Mouse (Mus musculus): ENCODE results near the gene Pacrg. TPM values are rescaled to one million over a fixed set of nuclear protein-coding genes. Genes with fewer than 3 reads are reported as not detected.

Pacrg gene
- polyA plus RNA-seq, 1 experiment from 2014 or later: 0.89 TPM

GRCm38 (mm10) chr17:10398871-10399270 is 441.2 kb downstream of the Pacrg start:
- WGBS: 85% methylated on average over 5 of the region's 5 CpGs
- TF ChIP-seq CTCF (IDR thresholded peaks at IDR 0.05; ENCODE audit: low read depth) (no peak), EP300 (optimal IDR thresholded peaks at IDR 0.05) (no peak)
- Histone ChIP-seq H3K4me3 (ENCODE audit: low read depth, low read length) (no peak overlapping the region), H3K4me2 (replicated peaks; ENCODE audit: low read depth) (no peak overlapping the region), H3K9ac (ENCODE audit: low read length) (no peak overlapping the region), H3K9me3 (ENCODE audit: control insufficient read depth, low read length) (no peaks in the 10 kb centered on the region), H3K4me1 (replicated peaks; ENCODE audit: control insufficient read depth, insufficient read depth) (no peaks in the 10 kb centered on the region), H3K36me3 (ENCODE audit: control insufficient read depth, insufficient read depth, low read length) (no peaks in the 10 kb centered on the region), H3K27ac (replicated peaks) (no peak overlapping the region), H3K27me3 (ENCODE audit: control insufficient read depth, insufficient read depth, low read length) (no peaks in the 10 kb centered on the region)
- DNase-seq (ENCODE audit: low spot score) (no peak), ATAC-seq (ENCODE audit: low FRiP score, low TSS enrichment) (no peak)

- H3K36me3 ChIP-seq (ENCODE audit: control insufficient read depth, insufficient read depth, low read length): no peaks in the 10 kb centered on the region
- H3K27ac ChIP-seq (replicated peaks): no peak overlapping the region
- no peaks in the 10 kb centered on the region for H3K4me1 ChIP-seq (replicated peaks; ENCODE audit: control insufficient read depth, insufficient read depth)
- no peak overlapping the region for H3K4me2 ChIP-seq (replicated peaks; ENCODE audit: low read depth)
- H3K27me3 ChIP-seq (ENCODE audit: control insufficient read depth, insufficient read depth, low read length): no peaks in the 10 kb centered on the region
- no peak for DNase-seq (ENCODE audit: low spot score)
- no peaks in the 10 kb centered on the region for H3K9me3 ChIP-seq (ENCODE audit: control insufficient read depth, low read length)
- no peak for ATAC-seq (ENCODE audit: low FRiP score, low TSS enrichment)
- TF ChIP-seq EP300 (optimal IDR thresholded peaks at IDR 0.05) (no peak), CTCF (IDR thresholded peaks at IDR 0.05; ENCODE audit: low read depth) (no peak)
- H3K4me3 ChIP-seq (ENCODE audit: low read depth, low read length): no peak overlapping the region
- 77% methylated on average over 10 of the region's 10 CpGs for WGBS
- H3K9ac ChIP-seq (ENCODE audit: low read length): no peak overlapping the region
Measured at GRCm38 (mm10) chr17:10397924-10398627, 442.0 kb downstream of the Pacrg start.

DNA sequence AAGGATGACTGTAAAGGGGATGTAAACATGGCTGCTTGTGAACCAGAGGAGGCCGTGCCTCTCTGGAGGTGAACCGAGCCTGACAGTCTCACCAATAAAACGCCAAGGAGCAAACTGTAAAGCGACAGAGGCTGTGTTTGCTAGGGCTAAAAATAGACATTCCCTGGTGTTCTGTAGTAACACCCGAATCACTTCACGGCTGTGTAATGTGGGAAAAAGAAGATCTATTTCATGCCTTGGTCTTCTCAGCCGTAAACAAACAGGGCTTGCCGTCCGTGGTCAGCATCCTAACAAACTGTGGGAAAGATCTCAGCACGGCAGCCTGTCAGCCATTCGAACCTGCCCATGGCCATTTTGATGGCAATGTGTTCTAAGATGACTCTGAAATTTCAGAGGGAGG is 442.8 kb downstream of the Pacrg start:
- Histone ChIP-seq H3K4me3 (ENCODE audit: low read depth, low read length) (no peak overlapping the region), H3K27ac (replicated peaks) (no peak overlapping the region), H3K9ac (ENCODE audit: low read length) (no peak overlapping the region), H3K4me2 (replicated peaks; ENCODE audit: low read depth) (no peak overlapping the region), H3K9me3 (ENCODE audit: control insufficient read depth, low read length) (no peaks in the 10 kb centered on the region), H3K36me3 (ENCODE audit: control insufficient read depth, insufficient read depth, low read length) (no peaks in the 10 kb centered on the region), H3K27me3 (ENCODE audit: control insufficient read depth, insufficient read depth, low read length) (no peaks in the 10 kb centered on the region), H3K4me1 (replicated peaks; ENCODE audit: control insufficient read depth, insufficient read depth) (no peaks in the 10 kb centered on the region)
- no peak for DNase-seq (ENCODE audit: low spot score)
- TF ChIP-seq CTCF (IDR thresholded peaks at IDR 0.05; ENCODE audit: low read depth) (no peak), EP300 (optimal IDR thresholded peaks at IDR 0.05) (no peak)
- WGBS: 38% methylated on average over 11 of the region's 11 CpGs
- ATAC-seq (ENCODE audit: low FRiP score, low TSS enrichment): no peak

GRCm38 (mm10) chr17:10396863-10397262 is 443.2 kb downstream of the Pacrg start:
- H3K27me3 ChIP-seq (ENCODE audit: control insufficient read depth, insufficient read depth, low read length): no peaks in the 10 kb centered on the region
- no peak for TF ChIP-seq CTCF (IDR thresholded peaks at IDR 0.05; ENCODE audit: low read depth)
- TF ChIP-seq EP300 (optimal IDR thresholded peaks at IDR 0.05): no peak
- no peak overlapping the region for H3K9ac ChIP-seq (ENCODE audit: low read length)
- H3K4me3 ChIP-seq (ENCODE audit: low read depth, low read length): no peak overlapping the region
- no peaks in the 10 kb centered on the region for H3K9me3 ChIP-seq (ENCODE audit: control insufficient read depth, low read length)
- no peak overlapping the region for H3K27ac ChIP-seq (replicated peaks)
- no peaks in the 10 kb centered on the region for H3K36me3 ChIP-seq (ENCODE audit: control insufficient read depth, insufficient read depth, low read length)
- no peaks in the 10 kb centered on the region for H3K4me1 ChIP-seq (replicated peaks; ENCODE audit: control insufficient read depth, insufficient read depth)
- WGBS: 82% methylated on average over 6 of the region's 6 CpGs
- DNase-seq (ENCODE audit: low spot score) (no peak), ATAC-seq (ENCODE audit: low FRiP score, low TSS enrichment) (no peak)
- H3K4me2 ChIP-seq (replicated peaks; ENCODE audit: low read depth): no peak overlapping the region

- no peak overlapping the region for H3K4me3 ChIP-seq (ENCODE audit: low read depth, low read length)
- H3K27me3 ChIP-seq (ENCODE audit: control insufficient read depth, insufficient read depth, low read length): no peaks in the 10 kb centered on the region
- ATAC-seq (ENCODE audit: low FRiP score, low TSS enrichment) (no peak; the same call in 1 of the 2 replicates), DNase-seq (ENCODE audit: low spot score) (no peak)
- 67% methylated on average over 8 of the region's 8 CpGs for WGBS
- H3K36me3 ChIP-seq (ENCODE audit: control insufficient read depth, insufficient read depth, low read length): no peaks in the 10 kb centered on the region
- no peak overlapping the region for H3K4me2 ChIP-seq (replicated peaks; ENCODE audit: low read depth)
- H3K27ac ChIP-seq (replicated peaks): no peak overlapping the region
- no peak for TF ChIP-seq CTCF (IDR thresholded peaks at IDR 0.05; ENCODE audit: low read depth)
- TF ChIP-seq EP300 (optimal IDR thresholded peaks at IDR 0.05): no peak
- no peaks in the 10 kb centered on the region for H3K9me3 ChIP-seq (ENCODE audit: control insufficient read depth, low read length)
- no peak overlapping the region for H3K9ac ChIP-seq (ENCODE audit: low read length)
- H3K4me1 ChIP-seq (replicated peaks; ENCODE audit: control insufficient read depth, insufficient read depth): no peaks in the 10 kb centered on the region
Measured at GRCm38 (mm10) chr17:10394855-10395254, 445.3 kb downstream of the Pacrg start.

DNA sequence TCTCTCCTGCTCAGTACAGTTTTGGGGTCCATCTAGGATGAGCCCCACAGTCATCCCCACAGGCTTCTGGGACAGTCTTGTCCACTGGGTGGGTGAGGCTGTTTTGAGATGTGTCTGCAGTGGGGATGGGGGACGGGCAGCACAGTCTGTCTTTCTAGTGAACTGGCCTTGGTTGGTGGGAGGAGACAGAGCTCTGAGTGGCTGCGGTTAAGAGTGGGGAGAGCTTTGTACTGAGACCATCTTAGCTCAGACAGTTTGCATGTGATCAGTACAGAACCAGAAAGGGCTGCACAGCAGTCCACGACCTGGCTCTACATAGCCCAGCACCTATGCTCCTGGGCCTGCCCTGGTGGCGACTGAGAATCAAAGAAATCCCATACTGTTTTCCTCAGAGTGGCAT is 446.3 kb downstream of the Pacrg start:
- 78% methylated on average over 4 of the region's 4 CpGs for WGBS
- Histone ChIP-seq H3K36me3 (ENCODE audit: control insufficient read depth, insufficient read depth, low read length) (no peaks in the 10 kb centered on the region), H3K4me2 (replicated peaks; ENCODE audit: low read depth) (no peak overlapping the region), H3K27me3 (ENCODE audit: control insufficient read depth, insufficient read depth, low read length) (no peaks in the 10 kb centered on the region), H3K4me3 (ENCODE audit: low read depth, low read length) (no peak overlapping the region), H3K27ac (replicated peaks) (no peak overlapping the region), H3K9me3 (ENCODE audit: control insufficient read depth, low read length) (no peaks in the 10 kb centered on the region), H3K9ac (ENCODE audit: low read length) (no peak overlapping the region), H3K4me1 (replicated peaks; ENCODE audit: control insufficient read depth, insufficient read depth) (no peaks in the 10 kb centered on the region)
- TF ChIP-seq EP300 (optimal IDR thresholded peaks at IDR 0.05): no peak
- TF ChIP-seq CTCF (IDR thresholded peaks at IDR 0.05; ENCODE audit: low read depth): no peak
- no peak for DNase-seq (ENCODE audit: low spot score)
- ATAC-seq (ENCODE audit: low FRiP score, low TSS enrichment): no peak

Measured in stomach, postnatal 0 days (tissue).